7 mouse cellular contexts compared by ENCODE assay signal in genomic region chr11:97699626-97700002, GRCm38 (mm10). TPM values are rescaled to one million over a fixed set of nuclear protein-coding genes. Genes with fewer than 3 reads are reported as not detected.
DNase-seq lines count a peak whose midpoint lies in the region; ATAC-seq lines count a peak whose summit lies in the region.

No protein-coding gene starts in this region.

- H3K4me2 ChIP-seq in intestine, embryonic 16.5 days (ENCODE audit: low read depth, low read length): peak overlapping the region; percentile 93
- peak overlapping the region; percentile 65 for H3K4me2 ChIP-seq in midbrain, embryonic 14.5 days (ENCODE audit: low read length)
- peak overlapping the region; percentile 95 for H3K4me2 ChIP-seq in stomach, embryonic 16.5 days (ENCODE audit: low read depth, low read length)

- no peaks in the 10 kb centered on the region for H3K36me3 ChIP-seq in intestine, embryonic 16.5 days (ENCODE audit: control insufficient read depth, insufficient read depth, low read length)
- H3K36me3 ChIP-seq in limb, embryonic 10.5 days: peaks cover 31% of the 10 kb centered on the region
- no peaks in the 10 kb centered on the region for H3K36me3 ChIP-seq in midbrain, embryonic 14.5 days (ENCODE audit: control insufficient read depth, insufficient read depth, low read length)
- no peaks in the 10 kb centered on the region for H3K36me3 ChIP-seq in stomach, embryonic 16.5 days (ENCODE audit: control insufficient read depth, insufficient read depth, low read length)

- H3K27me3 ChIP-seq in intestine, embryonic 16.5 days (replicated peaks; ENCODE audit: control insufficient read depth, insufficient read depth, low read length): no peaks in the 10 kb centered on the region
- H3K27me3 ChIP-seq in limb, embryonic 10.5 days (ENCODE audit: low read depth, poor library complexity, severe bottlenecking): no peaks in the 10 kb centered on the region
- H3K27me3 ChIP-seq in midbrain, embryonic 14.5 days (ENCODE audit: control insufficient read depth, insufficient read depth, low read length): no peaks in the 10 kb centered on the region
- H3K27me3 ChIP-seq in stomach, embryonic 16.5 days (ENCODE audit: control insufficient read depth, insufficient read depth, low read length): no peaks in the 10 kb centered on the region

- peak; percentile 19; the same call in 1 of the 2 replicates for ATAC-seq in intestine, embryonic 16.5 days
- ATAC-seq in midbrain, embryonic 14.5 days (ENCODE audit: low FRiP score, low TSS enrichment): peak; percentile 66
- peak; percentile 59 for ATAC-seq in stomach, embryonic 16.5 days (ENCODE audit: insufficient read depth, low FRiP score)

- H3K9ac ChIP-seq in intestine, embryonic 16.5 days (ENCODE audit: low read depth, low read length): peak overlapping the region; percentile 89
- H3K9ac ChIP-seq in midbrain, embryonic 14.5 days (replicated peaks; ENCODE audit: low read length): peak overlapping the region; percentile 96
- H3K9ac ChIP-seq in stomach, embryonic 16.5 days (ENCODE audit: low read length): peak overlapping the region; percentile 98

- H3K4me1 ChIP-seq in intestine, embryonic 16.5 days (ENCODE audit: control insufficient read depth, insufficient read depth, low read length): peaks cover 56% of the 10 kb centered on the region
- H3K4me1 ChIP-seq in limb, embryonic 10.5 days: peaks cover 64% of the 10 kb centered on the region
- H3K4me1 ChIP-seq in midbrain, embryonic 14.5 days (ENCODE audit: control insufficient read depth, insufficient read depth, low read length): peaks cover 58% of the 10 kb centered on the region
- peaks cover 55% of the 10 kb centered on the region for H3K4me1 ChIP-seq in stomach, embryonic 16.5 days (ENCODE audit: control insufficient read depth, insufficient read depth, low read length)

- WGBS in intestine, embryonic 16.5 days: 0% methylated on average over 6 of the region's 9 CpGs
- 0% methylated on average over 7 of the region's 9 CpGs for WGBS in limb, embryonic 10.5 days
- WGBS in midbrain, embryonic 14.5 days: 0% methylated on average over 6 of the region's 9 CpGs
- 0% methylated on average over 6 of the region's 9 CpGs for WGBS in stomach, embryonic 16.5 days

- no peaks in the 10 kb centered on the region for H3K9me3 ChIP-seq in intestine, embryonic 16.5 days (ENCODE audit: control insufficient read depth, low read length)
- H3K9me3 ChIP-seq in limb, embryonic 10.5 days (replicated peaks): no peaks in the 10 kb centered on the region
- no peaks in the 10 kb centered on the region for H3K9me3 ChIP-seq in midbrain, embryonic 14.5 days (ENCODE audit: control insufficient read depth, low read length)
- H3K9me3 ChIP-seq in stomach, embryonic 16.5 days (replicated peaks; ENCODE audit: control insufficient read depth, low read length): no peaks in the 10 kb centered on the region

- DNase-seq in adrenal gland, postnatal 10 days: peak; percentile 91
- peak; percentile 98 for DNase-seq in embryo, embryonic 10.5 days (ENCODE audit: low spot score)
- peak; percentile 73 for DNase-seq in gastrocnemius, postnatal 25 days
- DNase-seq in limb, embryonic 10.5 days (ENCODE audit: low spot score): peak; percentile 95
- peak; percentile 96 for DNase-seq in midbrain, embryonic 14.5 days

- peak overlapping the region; percentile 100 for H3K27ac ChIP-seq in intestine, embryonic 16.5 days (ENCODE audit: low read length)
- H3K27ac ChIP-seq in limb, embryonic 10.5 days: peak overlapping the region; percentile 99
- H3K27ac ChIP-seq in midbrain, embryonic 14.5 days (replicated peaks; ENCODE audit: low read depth, low read length): peak overlapping the region; percentile 98
- H3K27ac ChIP-seq in stomach, embryonic 16.5 days (ENCODE audit: low read length): peak overlapping the region; percentile 100

- peak overlapping the region; percentile 84 for H3K4me3 ChIP-seq in intestine, embryonic 16.5 days (ENCODE audit: low read length)
- H3K4me3 ChIP-seq in limb, embryonic 10.5 days: peak overlapping the region; percentile 89
- peak overlapping the region; percentile 93 for H3K4me3 ChIP-seq in midbrain, embryonic 14.5 days (replicated peaks; ENCODE audit: low read depth, low read length)
- H3K4me3 ChIP-seq in stomach, embryonic 16.5 days (replicated peaks; ENCODE audit: low read length): peak overlapping the region; percentile 93

RNA-seq across cellular contexts. Expression of gene Pcgf2, which starts 0.7 kb away (rescaled TPM):
- total RNA-seq in adrenal gland, postnatal 10 days (2021): 10 to 100 TPM; 29.7 to 41.0 TPM
- 1 to 10 TPM; 2.4 to 3.3 TPM for total RNA-seq in gastrocnemius, postnatal 25 days (2021)
- 11.9 and 12.1 TPM in 2 replicates for polyA plus RNA-seq in intestine, embryonic 16.5 days (2015; fragmentation: Nextera tagmentation; extraction: Ambion mirVana)
- 21.0 and 21.5 TPM in 2 replicates for polyA plus RNA-seq in limb, embryonic 10.5 days (2016; fragmentation: Nextera tagmentation; extraction: Ambion mirVana)
- polyA plus RNA-seq in midbrain, embryonic 14.5 days (2014; fragmentation: Nextera tagmentation; extraction: Ambion mirVana): 25.5 and 31.2 TPM in 2 replicates
- 8.9 and 9.4 TPM in 2 replicates for polyA plus RNA-seq in stomach, embryonic 16.5 days (2015; fragmentation: Nextera tagmentation; extraction: Ambion mirVana)

RNA-seq across cellular contexts. Expression of gene Psmb3, which starts 3.6 kb away (rescaled TPM):
- 100 to 1,000 TPM; 231 to 234 TPM for total RNA-seq in adrenal gland, postnatal 10 days (2021)
- total RNA-seq in gastrocnemius, postnatal 25 days (2021): 100 to 1,000 TPM; 128 TPM
- 419 and 429 TPM in 2 replicates for polyA plus RNA-seq in intestine, embryonic 16.5 days (2015; fragmentation: Nextera tagmentation; extraction: Ambion mirVana)
- polyA plus RNA-seq in limb, embryonic 10.5 days (2016; fragmentation: Nextera tagmentation; extraction: Ambion mirVana): 626 and 675 TPM in 2 replicates
- 456 and 503 TPM in 2 replicates for polyA plus RNA-seq in midbrain, embryonic 14.5 days (2014; fragmentation: Nextera tagmentation; extraction: Ambion mirVana)
- 363 and 373 TPM in 2 replicates for polyA plus RNA-seq in stomach, embryonic 16.5 days (2015; fragmentation: Nextera tagmentation; extraction: Ambion mirVana)

RNA-seq across cellular contexts. Expression of gene Cisd3, which starts 14.0 kb away (rescaled TPM):
- 100 to 1,000 TPM; 260 to 277 TPM for total RNA-seq in adrenal gland, postnatal 10 days (2021)
- total RNA-seq in gastrocnemius, postnatal 25 days (2021): 100 to 1,000 TPM; 109 to 113 TPM
- polyA plus RNA-seq in intestine, embryonic 16.5 days (2015; fragmentation: Nextera tagmentation; extraction: Ambion mirVana): 120 and 135 TPM in 2 replicates
- polyA plus RNA-seq in limb, embryonic 10.5 days (2016; fragmentation: Nextera tagmentation; extraction: Ambion mirVana): 9.4 and 15.3 TPM in 2 replicates
- 17.4 and 21.8 TPM in 2 replicates for polyA plus RNA-seq in midbrain, embryonic 14.5 days (2014; fragmentation: Nextera tagmentation; extraction: Ambion mirVana)
- polyA plus RNA-seq in stomach, embryonic 16.5 days (2015; fragmentation: Nextera tagmentation; extraction: Ambion mirVana): 34.2 and 35.1 TPM in 2 replicates

RNA-seq across cellular contexts. Expression of gene Mllt6, which starts 36.4 kb away (rescaled TPM):
- 10 to 100 TPM; 36.1 to 48.2 TPM for total RNA-seq in adrenal gland, postnatal 10 days (2021)
- 10 to 100 TPM; 33.0 to 40.5 TPM for total RNA-seq in gastrocnemius, postnatal 25 days (2021)
- 2.2 and 2.6 TPM in 2 replicates for polyA plus RNA-seq in intestine, embryonic 16.5 days (2015; fragmentation: Nextera tagmentation; extraction: Ambion mirVana)
- polyA plus RNA-seq in limb, embryonic 10.5 days (2016; fragmentation: Nextera tagmentation; extraction: Ambion mirVana): 2.5 TPM in 2 replicates
- polyA plus RNA-seq in midbrain, embryonic 14.5 days (2014; fragmentation: Nextera tagmentation; extraction: Ambion mirVana): 6.2 and 9.0 TPM in 2 replicates
- 1.9 and 2.5 TPM in 2 replicates for polyA plus RNA-seq in stomach, embryonic 16.5 days (2015; fragmentation: Nextera tagmentation; extraction: Ambion mirVana)

RNA-seq across cellular contexts. Expression of gene Pip4k2b, which starts 44.9 kb away (rescaled TPM):
- total RNA-seq in adrenal gland, postnatal 10 days (2021): 10 to 100 TPM; 27.3 to 33.3 TPM
- 10 to 100 TPM; 38.9 to 45.0 TPM for total RNA-seq in gastrocnemius, postnatal 25 days (2021)
- polyA plus RNA-seq in intestine, embryonic 16.5 days (2015; fragmentation: Nextera tagmentation; extraction: Ambion mirVana): 0.71 and 0.86 TPM in 2 replicates
- polyA plus RNA-seq in limb, embryonic 10.5 days (2016; fragmentation: Nextera tagmentation; extraction: Ambion mirVana): 1.6 and 1.9 TPM in 2 replicates
- 4.8 and 7.7 TPM in 2 replicates for polyA plus RNA-seq in midbrain, embryonic 14.5 days (2014; fragmentation: Nextera tagmentation; extraction: Ambion mirVana)
- polyA plus RNA-seq in stomach, embryonic 16.5 days (2015; fragmentation: Nextera tagmentation; extraction: Ambion mirVana): 1.2 and 1.4 TPM in 2 replicates

Comparison
In these comparisons a context has a peak if more than half of its experiments do, and no peak if none do; other contexts are left out.
1. Peak in every context shown above with its lines: DNase-seq, ATAC-seq, H3K4me3 ChIP-seq and H3K27ac ChIP-seq.